Mouse (Mus musculus): ENCODE data around the gene Kap. TPM values are rescaled to one million over a fixed set of nuclear protein-coding genes. Genes with fewer than 3 reads are reported as not detected.
"Not testable (repeated sequence)": the region's sequence is repeated elsewhere in the genome, so short reads cannot be mapped to it uniquely, and the experiment has no call there.

Kap gene
- total and polyA plus RNA-seq, 2 experiments from 2014 or later = not detected

DNA sequence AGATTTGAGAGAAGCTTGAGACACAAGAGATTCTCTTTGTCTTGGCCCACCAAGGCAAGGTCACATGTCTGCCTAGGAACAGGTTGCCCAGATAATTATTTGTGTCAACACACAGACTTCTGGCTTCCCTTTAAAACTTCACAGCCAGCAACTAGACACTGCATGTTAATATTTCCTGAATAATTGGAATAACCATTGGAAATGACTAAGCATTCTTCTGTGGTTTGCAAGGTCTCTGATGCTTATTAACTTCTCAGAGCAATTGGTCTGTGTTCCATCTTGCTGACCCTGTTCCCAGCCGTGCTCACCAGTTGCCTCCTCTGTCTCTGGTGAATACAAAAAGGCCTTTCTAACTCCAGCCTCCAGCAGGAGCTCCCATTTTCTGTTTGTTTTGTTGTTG lies 17.6 kb upstream of the Kap start:
- Histone ChIP-seq H3K4me1 (ENCODE audit: control insufficient read depth, insufficient read depth) (no peaks in the 10 kb centered on the region), H3K36me3 (replicated peaks; ENCODE audit: control insufficient read depth, insufficient read depth, low read length) (no peaks in the 10 kb centered on the region), H3K4me2 (ENCODE audit: low read depth, low read length) (no peak overlapping the region), H3K9ac (replicated peaks; ENCODE audit: low read depth, low read length) (no peak overlapping the region), H3K27ac (ENCODE audit: low read depth) (no peak overlapping the region), H3K27me3 (ENCODE audit: control insufficient read depth, insufficient read depth, low read length) (no peaks in the 10 kb centered on the region), H3K4me3 (ENCODE audit: low read depth, low read length) (no peak overlapping the region), H3K9me3 (replicated peaks; ENCODE audit: control insufficient read depth, low read length) (no peaks in the 10 kb centered on the region)
- TF ChIP-seq EP300 (IDR thresholded peaks at IDR 0.05; ENCODE audit: low read depth) (no peak), CTCF (IDR thresholded peaks at IDR 0.05; ENCODE audit: low read depth) (no peak)
- ATAC-seq (ENCODE audit: insufficient read depth, low read depth) (no peak), DNase-seq (ENCODE audit: low spot score) (no peak)
- WGBS = 41% methylated on average over 1 of the region's 1 CpGs

DNA sequence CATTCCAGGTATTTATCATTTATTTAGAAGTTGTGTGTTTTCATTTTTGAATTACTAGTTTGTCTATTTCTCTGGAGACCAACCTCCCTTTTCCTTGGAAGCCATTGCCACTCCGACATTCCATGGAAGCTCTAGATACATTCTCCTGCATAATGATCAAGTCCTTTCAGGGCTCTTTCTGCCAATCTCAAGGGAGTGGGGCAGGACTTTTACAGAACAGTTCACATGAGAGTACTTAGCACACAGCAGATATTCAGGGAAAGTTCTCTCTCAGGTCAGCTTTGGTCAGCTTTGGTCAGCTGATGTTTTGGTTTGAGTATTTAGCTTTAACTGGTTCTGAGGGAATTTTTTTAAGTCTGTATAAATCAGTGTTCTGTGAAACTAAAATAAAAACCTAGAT lies 14.8 kb upstream of the Kap start:
- Histone ChIP-seq H3K36me3 (replicated peaks; ENCODE audit: control insufficient read depth, insufficient read depth, low read length) (no peaks in the 10 kb centered on the region), H3K4me1 (ENCODE audit: control insufficient read depth, insufficient read depth) (no peaks in the 10 kb centered on the region), H3K4me3 (ENCODE audit: low read depth, low read length) (no peak overlapping the region), H3K4me2 (ENCODE audit: low read depth, low read length) (no peak overlapping the region), H3K27me3 (ENCODE audit: control insufficient read depth, insufficient read depth, low read length) (no peaks in the 10 kb centered on the region), H3K9ac (replicated peaks; ENCODE audit: low read depth, low read length) (no peak overlapping the region), H3K27ac (ENCODE audit: low read depth) (no peak overlapping the region), H3K9me3 (replicated peaks; ENCODE audit: control insufficient read depth, low read length) (no peaks in the 10 kb centered on the region)
- DNase-seq (ENCODE audit: low spot score) (no peak), ATAC-seq (ENCODE audit: insufficient read depth, low read depth) (no peak)
- TF ChIP-seq EP300 (IDR thresholded peaks at IDR 0.05; ENCODE audit: low read depth) = no peak
- TF ChIP-seq CTCF (IDR thresholded peaks at IDR 0.05; ENCODE audit: low read depth) = no peak
- WGBS = 80% methylated on average over 1 of the region's 1 CpGs

DNA sequence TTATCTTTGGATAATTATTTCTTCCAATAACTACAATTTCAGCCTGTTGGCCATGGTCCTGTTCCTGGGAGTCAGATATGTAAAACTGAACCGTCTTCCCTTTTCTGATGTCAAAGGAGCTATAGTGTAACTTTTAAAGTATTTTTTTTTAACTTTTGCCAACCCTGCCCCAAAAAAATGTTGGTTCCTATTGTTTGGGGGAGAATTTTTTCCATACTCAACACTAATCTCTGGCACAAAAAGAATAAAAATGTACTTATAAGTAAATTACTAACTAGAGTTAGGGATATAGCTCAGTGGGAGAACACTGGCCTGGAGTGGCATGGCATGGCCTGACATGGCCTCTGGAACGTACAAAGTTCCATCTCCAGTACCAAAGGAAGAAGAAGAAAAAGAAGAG lies 2.3 kb upstream of the Kap start:
- TF ChIP-seq EP300 (IDR thresholded peaks at IDR 0.05; ENCODE audit: low read depth) (no peak), CTCF (IDR thresholded peaks at IDR 0.05; ENCODE audit: low read depth) (no peak)
- Histone ChIP-seq H3K4me1 (ENCODE audit: control insufficient read depth, insufficient read depth) (no peaks in the 10 kb centered on the region), H3K27me3 (ENCODE audit: control insufficient read depth, insufficient read depth, low read length) (no peaks in the 10 kb centered on the region), H3K27ac (ENCODE audit: low read depth) (no peak overlapping the region), H3K36me3 (replicated peaks; ENCODE audit: control insufficient read depth, insufficient read depth, low read length) (no peaks in the 10 kb centered on the region), H3K9ac (replicated peaks; ENCODE audit: low read depth, low read length) (no peak overlapping the region), H3K9me3 (replicated peaks; ENCODE audit: control insufficient read depth, low read length) (no peaks in the 10 kb centered on the region), H3K4me3 (ENCODE audit: low read depth, low read length) (no peak overlapping the region), H3K4me2 (ENCODE audit: low read depth, low read length) (no peak overlapping the region)
- WGBS = 61% methylated on average over 2 of the region's 2 CpGs
- no peak for ATAC-seq (ENCODE audit: insufficient read depth, low read depth)
- DNase-seq (ENCODE audit: low spot score) = no peak

DNA sequence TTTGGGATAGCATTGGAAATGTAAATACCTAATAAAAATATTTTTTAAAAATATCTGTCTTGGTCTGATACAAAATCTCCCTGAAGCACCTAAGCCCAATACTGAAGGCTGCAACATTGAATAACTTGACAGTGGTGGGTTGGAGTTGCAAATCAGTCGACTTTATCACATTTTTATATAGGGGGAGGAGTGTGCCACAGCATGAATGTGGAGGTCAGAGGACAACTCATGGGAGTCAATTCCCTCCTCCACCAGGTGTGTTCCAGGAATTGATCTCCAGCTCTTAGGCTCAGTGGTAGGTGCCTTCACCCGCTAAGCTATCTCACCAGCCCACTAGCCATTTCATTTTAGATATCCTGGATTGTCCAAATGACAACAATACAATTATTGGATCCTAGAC lies 4.2 kb downstream of the Kap start:
- Histone ChIP-seq H3K4me3 (ENCODE audit: low read depth, low read length) (no peak overlapping the region), H3K9ac (replicated peaks; ENCODE audit: low read depth, low read length) (no peak overlapping the region), H3K27me3 (ENCODE audit: control insufficient read depth, insufficient read depth, low read length) (no peaks in the 10 kb centered on the region), H3K27ac (ENCODE audit: low read depth) (no peak overlapping the region), H3K4me1 (ENCODE audit: control insufficient read depth, insufficient read depth) (no peaks in the 10 kb centered on the region), H3K36me3 (replicated peaks; ENCODE audit: control insufficient read depth, insufficient read depth, low read length) (no peaks in the 10 kb centered on the region), H3K4me2 (ENCODE audit: low read depth, low read length) (no peak overlapping the region), H3K9me3 (replicated peaks; ENCODE audit: control insufficient read depth, low read length) (no peaks in the 10 kb centered on the region)
- WGBS = 55% methylated on average over 2 of the region's 2 CpGs
- TF ChIP-seq CTCF (IDR thresholded peaks at IDR 0.05; ENCODE audit: low read depth) (no peak), EP300 (IDR thresholded peaks at IDR 0.05; ENCODE audit: low read depth) (no peak)
- ATAC-seq (ENCODE audit: insufficient read depth, low read depth) (no peak), DNase-seq (ENCODE audit: low spot score) (no peak)

DNA sequence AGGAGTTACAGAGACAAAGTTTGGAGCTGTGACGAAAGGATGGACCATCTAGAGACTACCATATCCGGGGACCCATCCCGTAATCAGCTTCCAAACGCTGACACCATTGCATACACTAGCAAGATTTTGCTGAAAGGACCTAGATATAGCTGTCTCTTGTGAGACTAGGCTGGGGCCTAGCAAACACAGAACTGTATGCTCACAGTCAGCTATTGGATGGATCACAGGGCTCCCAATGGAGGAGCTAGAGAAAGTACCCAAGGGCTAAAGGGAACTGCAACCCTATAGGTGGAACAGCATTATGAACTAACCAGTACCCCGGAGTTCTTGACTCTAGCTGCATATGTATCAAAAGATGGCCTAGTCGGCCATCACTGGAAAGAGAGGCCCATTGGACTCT lies 4.7 kb downstream of the Kap start:
- not testable (repeated sequence) for H3K4me3 ChIP-seq (ENCODE audit: low read depth, low read length); H3K36me3 ChIP-seq (replicated peaks; ENCODE audit: control insufficient read depth, insufficient read depth, low read length); H3K9ac ChIP-seq (replicated peaks; ENCODE audit: low read depth, low read length); DNase-seq (ENCODE audit: low spot score); ATAC-seq (ENCODE audit: insufficient read depth, low read depth); H3K27me3 ChIP-seq (ENCODE audit: control insufficient read depth, insufficient read depth, low read length); H3K4me2 ChIP-seq (ENCODE audit: low read depth, low read length); H3K27ac ChIP-seq (ENCODE audit: low read depth); H3K4me1 ChIP-seq (ENCODE audit: control insufficient read depth, insufficient read depth); H3K9me3 ChIP-seq (replicated peaks; ENCODE audit: control insufficient read depth, low read length)
- WGBS = 69% methylated on average over 6 of the region's 6 CpGs

DNA sequence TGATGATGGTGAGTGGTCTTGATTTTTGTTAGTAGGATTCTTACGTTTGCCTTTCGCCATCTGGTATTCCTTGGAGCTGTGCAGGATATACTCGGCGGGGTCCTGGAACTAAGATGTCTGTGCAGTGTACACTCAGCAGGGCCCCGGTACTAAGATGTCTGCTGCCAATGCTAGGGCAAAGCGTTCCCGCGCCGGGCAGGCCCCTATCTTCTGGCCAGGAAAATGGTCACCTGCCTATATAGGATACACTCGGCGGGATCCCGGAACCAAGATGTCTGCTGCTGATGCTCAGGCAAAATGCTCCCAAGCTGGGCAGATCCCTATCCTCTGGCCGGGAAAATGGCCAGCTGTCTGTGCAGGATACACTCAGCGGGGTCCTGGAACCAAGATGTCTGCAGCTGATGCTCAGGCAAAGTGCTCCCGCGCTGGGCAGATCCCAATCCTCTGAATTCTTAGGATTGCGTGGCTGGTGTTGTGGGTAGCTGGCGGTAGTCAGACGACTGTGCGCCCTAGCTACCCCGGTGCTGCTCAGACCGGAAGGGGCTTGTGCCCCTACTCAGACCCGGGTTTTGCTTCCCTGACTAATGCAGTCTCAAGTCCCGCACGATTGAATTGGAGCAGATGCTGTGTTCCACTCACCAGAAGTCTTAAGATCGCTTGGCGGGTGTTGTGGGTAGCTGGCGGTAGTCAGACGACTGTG lies 15.1 kb downstream of the Kap start:
- not testable (repeated sequence) for H3K4me1 ChIP-seq (ENCODE audit: control insufficient read depth, insufficient read depth); DNase-seq (ENCODE audit: low spot score); H3K9ac ChIP-seq (replicated peaks; ENCODE audit: low read depth, low read length); H3K27me3 ChIP-seq (ENCODE audit: control insufficient read depth, insufficient read depth, low read length); H3K4me2 ChIP-seq (ENCODE audit: low read depth, low read length); H3K36me3 ChIP-seq (replicated peaks; ENCODE audit: control insufficient read depth, insufficient read depth, low read length); H3K9me3 ChIP-seq (replicated peaks; ENCODE audit: control insufficient read depth, low read length); H3K27ac ChIP-seq (ENCODE audit: low read depth); H3K4me3 ChIP-seq (ENCODE audit: low read depth, low read length); ATAC-seq (ENCODE audit: insufficient read depth, low read depth)
- 81% methylated on average over 29 of the region's 29 CpGs for WGBS
